Mouse (Mus musculus): Measurements from ENCODE around the gene Pld4. TPM values are rescaled to one million over a fixed set of nuclear protein-coding genes. Genes with fewer than 3 reads are reported as not detected.

Pld4 gene
- polyA plus RNA-seq, 1 experiment from 2014 or later: 7.0 TPM

DNA sequence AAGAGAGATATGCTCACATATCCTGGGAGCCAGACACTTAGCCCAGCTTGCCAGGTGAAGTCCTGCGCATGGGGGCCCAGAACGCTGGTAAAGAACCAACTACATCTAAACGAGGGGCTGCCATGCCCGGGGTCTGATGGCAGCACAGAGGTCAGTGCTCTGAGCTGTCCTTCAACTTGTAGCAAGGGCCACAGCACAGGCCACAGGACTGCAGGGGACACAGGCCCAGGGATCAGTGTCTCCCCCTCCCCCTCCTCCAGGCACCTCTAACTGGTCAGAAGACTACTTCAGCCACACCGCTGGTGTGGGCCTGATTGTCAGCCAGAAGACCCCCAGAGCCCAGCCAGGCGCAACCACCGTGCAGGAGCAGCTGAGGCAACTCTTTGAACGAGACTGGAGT, 7.7 kb downstream of the Pld4 start:
- H3K9ac ChIP-seq (ENCODE audit: low read length): no peak overlapping the region
- H3K4me3 ChIP-seq (ENCODE audit: low read depth, low read length): no peak overlapping the region
- H3K4me1 ChIP-seq (ENCODE audit: control insufficient read depth, insufficient read depth, low read length): no peaks in the 10 kb centered on the region
- H3K27me3 ChIP-seq (replicated peaks; ENCODE audit: control insufficient read depth, insufficient read depth, low read length): no peaks in the 10 kb centered on the region
- WGBS: 90% methylated on average over 8 of the region's 8 CpGs
- no peak overlapping the region for H3K4me2 ChIP-seq (ENCODE audit: low read length)
- H3K9me3 ChIP-seq (replicated peaks; ENCODE audit: control insufficient read depth, low read length): no peaks in the 10 kb centered on the region
- H3K27ac ChIP-seq (ENCODE audit: low read depth, low read length): no peak overlapping the region
- no peak for DNase-seq (ENCODE audit: low spot score)
- no peak for ATAC-seq
- H3K36me3 ChIP-seq (ENCODE audit: control insufficient read depth, insufficient read depth, low read length): no peaks in the 10 kb centered on the region

GRCm38 (mm10) chr12:112769031-112769430, 8.6 kb downstream of the Pld4 start:
- 83% methylated on average over 6 of the region's 6 CpGs for WGBS
- Histone ChIP-seq H3K27ac (ENCODE audit: low read depth, low read length) (no peak overlapping the region), H3K4me2 (ENCODE audit: low read length) (no peak overlapping the region), H3K9ac (ENCODE audit: low read length) (no peak overlapping the region), H3K4me3 (ENCODE audit: low read depth, low read length) (no peak overlapping the region), H3K36me3 (ENCODE audit: control insufficient read depth, insufficient read depth, low read length) (no peaks in the 10 kb centered on the region), H3K9me3 (replicated peaks; ENCODE audit: control insufficient read depth, low read length) (no peaks in the 10 kb centered on the region), H3K27me3 (replicated peaks; ENCODE audit: control insufficient read depth, insufficient read depth, low read length) (no peaks in the 10 kb centered on the region), H3K4me1 (ENCODE audit: control insufficient read depth, insufficient read depth, low read length) (no peaks in the 10 kb centered on the region)
- ATAC-seq: no peak
- DNase-seq (ENCODE audit: low spot score): no peak

- Histone ChIP-seq H3K4me2 (ENCODE audit: low read length) (no peak overlapping the region), H3K4me1 (ENCODE audit: control insufficient read depth, insufficient read depth, low read length) (no peaks in the 10 kb centered on the region), H3K9ac (ENCODE audit: low read length) (no peak overlapping the region), H3K36me3 (ENCODE audit: control insufficient read depth, insufficient read depth, low read length) (no peaks in the 10 kb centered on the region), H3K27me3 (replicated peaks; ENCODE audit: control insufficient read depth, insufficient read depth, low read length) (no peaks in the 10 kb centered on the region), H3K4me3 (ENCODE audit: low read depth, low read length) (no peak overlapping the region), H3K27ac (ENCODE audit: low read depth, low read length) (no peak overlapping the region), H3K9me3 (replicated peaks; ENCODE audit: control insufficient read depth, low read length) (no peaks in the 10 kb centered on the region)
- no peak for DNase-seq (ENCODE audit: low spot score)
- WGBS: 69% methylated on average over 2 of the region's 2 CpGs
- ATAC-seq: no peak
Measured at GRCm38 (mm10) chr12:112769751-112770150, 9.3 kb downstream of the Pld4 start.

DNA sequence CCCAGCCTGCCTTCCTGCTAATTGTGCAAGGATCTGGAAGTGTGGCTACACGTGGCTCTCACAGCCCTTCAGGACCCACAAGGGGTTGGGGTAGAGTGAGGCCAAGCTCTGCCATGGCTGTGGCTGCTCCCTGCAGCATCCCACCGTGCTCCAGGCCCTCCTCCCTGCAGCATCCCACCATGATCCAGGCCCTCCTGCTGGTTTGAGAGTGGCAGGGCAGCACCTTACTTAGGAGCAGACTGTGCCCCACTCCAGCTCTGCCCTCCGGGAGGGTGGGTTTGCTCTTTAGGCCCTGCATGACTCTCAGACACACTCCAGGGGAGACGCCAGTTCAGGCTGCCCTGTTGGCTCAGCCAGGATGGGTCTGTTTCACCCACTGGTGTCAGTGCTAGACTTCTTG, 9.9 kb downstream of the Pld4 start:
- H3K36me3 ChIP-seq (ENCODE audit: control insufficient read depth, insufficient read depth, low read length): no peaks in the 10 kb centered on the region
- no peak overlapping the region for H3K27ac ChIP-seq (ENCODE audit: low read depth, low read length)
- no peak for ATAC-seq
- no peak for DNase-seq (ENCODE audit: low spot score)
- WGBS: 75% methylated on average over 4 of the region's 4 CpGs
- H3K4me2 ChIP-seq (ENCODE audit: low read length): no peak overlapping the region
- no peaks in the 10 kb centered on the region for H3K27me3 ChIP-seq (replicated peaks; ENCODE audit: control insufficient read depth, insufficient read depth, low read length)
- H3K9me3 ChIP-seq (replicated peaks; ENCODE audit: control insufficient read depth, low read length): no peaks in the 10 kb centered on the region
- H3K9ac ChIP-seq (ENCODE audit: low read length): no peak overlapping the region
- no peaks in the 10 kb centered on the region for H3K4me1 ChIP-seq (ENCODE audit: control insufficient read depth, insufficient read depth, low read length)
- H3K4me3 ChIP-seq (ENCODE audit: low read depth, low read length): no peak overlapping the region

DNA sequence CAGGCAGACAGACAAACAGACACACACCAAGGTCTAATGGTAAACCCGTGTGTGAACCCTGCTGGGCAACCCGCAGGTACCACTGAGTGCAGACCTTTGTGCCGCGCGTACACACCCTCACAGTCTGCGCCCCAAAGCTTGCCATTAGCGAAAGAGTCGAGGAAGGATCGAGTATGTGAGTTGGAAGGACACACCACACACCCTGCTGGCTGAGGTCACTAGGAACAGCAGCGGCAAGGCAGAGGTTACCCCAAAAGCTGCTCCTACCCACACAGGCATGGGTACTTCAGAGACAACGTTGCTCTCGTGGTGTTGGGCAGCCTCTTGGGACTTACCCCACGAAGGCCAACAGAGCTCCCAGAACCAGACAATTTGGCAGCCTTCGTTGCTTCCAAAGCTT, 11.9 kb downstream of the Pld4 start:
- DNase-seq (ENCODE audit: low spot score): no peak

GRCm38 (mm10) chr12:112773366-112773765, 12.9 kb downstream of the Pld4 start:
- Histone ChIP-seq H3K4me2 (ENCODE audit: low read length) (no peak overlapping the region), H3K27ac (ENCODE audit: low read depth, low read length) (no peak overlapping the region), H3K9me3 (replicated peaks; ENCODE audit: control insufficient read depth, low read length) (no peaks in the 10 kb centered on the region), H3K27me3 (replicated peaks; ENCODE audit: control insufficient read depth, insufficient read depth, low read length) (no peaks in the 10 kb centered on the region), H3K4me3 (ENCODE audit: low read depth, low read length) (no peak overlapping the region), H3K4me1 (ENCODE audit: control insufficient read depth, insufficient read depth, low read length) (no peaks in the 10 kb centered on the region), H3K9ac (ENCODE audit: low read length) (no peak overlapping the region), H3K36me3 (ENCODE audit: control insufficient read depth, insufficient read depth, low read length) (no peaks in the 10 kb centered on the region)
- DNase-seq (ENCODE audit: low spot score) (no peak), ATAC-seq (no peak)
- WGBS: 44% methylated on average over 9 of the region's 9 CpGs

More for the DNA sequence above, 11.9 kb downstream of the Pld4 start:
- H3K4me2 ChIP-seq (ENCODE audit: low read length): no peak overlapping the region
- no peaks in the 10 kb centered on the region for H3K27me3 ChIP-seq (replicated peaks; ENCODE audit: control insufficient read depth, insufficient read depth, low read length)
- ATAC-seq: no peak
- no peaks in the 10 kb centered on the region for H3K9me3 ChIP-seq (replicated peaks; ENCODE audit: control insufficient read depth, low read length)
- WGBS: 92% methylated on average over 14 of the region's 14 CpGs
- no peak overlapping the region for H3K27ac ChIP-seq (ENCODE audit: low read depth, low read length)
- H3K4me3 ChIP-seq (ENCODE audit: low read depth, low read length): no peak overlapping the region
- no peaks in the 10 kb centered on the region for H3K36me3 ChIP-seq (ENCODE audit: control insufficient read depth, insufficient read depth, low read length)
- H3K9ac ChIP-seq (ENCODE audit: low read length): no peak overlapping the region
- H3K4me1 ChIP-seq (ENCODE audit: control insufficient read depth, insufficient read depth, low read length): no peaks in the 10 kb centered on the region

- Histone ChIP-seq H3K9ac (ENCODE audit: low read length) (no peak overlapping the region), H3K4me2 (ENCODE audit: low read length) (no peak overlapping the region), H3K9me3 (replicated peaks; ENCODE audit: control insufficient read depth, low read length) (no peaks in the 10 kb centered on the region), H3K27me3 (replicated peaks; ENCODE audit: control insufficient read depth, insufficient read depth, low read length) (no peaks in the 10 kb centered on the region), H3K4me1 (ENCODE audit: control insufficient read depth, insufficient read depth, low read length) (no peaks in the 10 kb centered on the region), H3K36me3 (ENCODE audit: control insufficient read depth, insufficient read depth, low read length) (no peaks in the 10 kb centered on the region), H3K27ac (ENCODE audit: low read depth, low read length) (no peak overlapping the region), H3K4me3 (ENCODE audit: low read depth, low read length) (no peak overlapping the region)
- no peak for DNase-seq (ENCODE audit: low spot score)
- ATAC-seq: no peak
- WGBS: 90% methylated on average over 6 of the region's 6 CpGs
Measured at GRCm38 (mm10) chr12:112774026-112774425, 13.6 kb downstream of the Pld4 start.

GRCm38 (mm10) chr12:112774481-112774880, 14.0 kb downstream of the Pld4 start:
- 96% methylated on average over 10 of the region's 10 CpGs for WGBS
- no peaks in the 10 kb centered on the region for H3K27me3 ChIP-seq (replicated peaks; ENCODE audit: control insufficient read depth, insufficient read depth, low read length)
- H3K4me3 ChIP-seq (ENCODE audit: low read depth, low read length): no peak overlapping the region
- no peak overlapping the region for H3K4me2 ChIP-seq (ENCODE audit: low read length)
- no peaks in the 10 kb centered on the region for H3K4me1 ChIP-seq (ENCODE audit: control insufficient read depth, insufficient read depth, low read length)
- no peaks in the 10 kb centered on the region for H3K9me3 ChIP-seq (replicated peaks; ENCODE audit: control insufficient read depth, low read length)
- DNase-seq (ENCODE audit: low spot score) (no peak), ATAC-seq (no peak)
- no peak overlapping the region for H3K27ac ChIP-seq (ENCODE audit: low read depth, low read length)
- no peak overlapping the region for H3K9ac ChIP-seq (ENCODE audit: low read length)
- H3K36me3 ChIP-seq (ENCODE audit: control insufficient read depth, insufficient read depth, low read length): no peaks in the 10 kb centered on the region

DNA sequence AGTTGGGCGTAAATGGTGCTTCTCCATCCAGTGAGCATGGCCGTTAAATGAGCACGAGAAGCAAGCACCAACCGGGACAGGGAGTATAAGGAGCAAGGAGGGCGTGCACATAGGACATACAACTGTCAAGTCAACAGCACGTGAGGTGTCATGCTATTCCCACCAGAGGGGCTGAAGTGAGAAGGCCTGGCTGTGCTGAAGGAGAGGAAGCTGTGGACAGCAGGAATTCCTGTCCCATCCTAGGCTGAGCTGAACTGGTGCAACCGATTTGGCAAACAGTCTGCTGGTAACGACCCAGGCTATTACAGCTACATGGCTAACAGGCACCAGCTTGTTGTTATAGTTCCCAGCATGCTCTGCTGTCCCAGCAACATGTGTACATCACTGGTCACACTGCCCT, 30.6 kb downstream of the Pld4 start:
- no peak for DNase-seq (ENCODE audit: low spot score)
- H3K4me3 ChIP-seq (ENCODE audit: low read depth, low read length): no peak overlapping the region
- WGBS: 78% methylated on average over 8 of the region's 8 CpGs
- peaks cover 3% of the 10 kb centered on the region; the same call in 1 of the 2 replicates for H3K4me1 ChIP-seq (ENCODE audit: control insufficient read depth, insufficient read depth, low read length)
- no peak overlapping the region for H3K4me2 ChIP-seq (ENCODE audit: low read length)
- no peaks in the 10 kb centered on the region for H3K36me3 ChIP-seq (ENCODE audit: control insufficient read depth, insufficient read depth, low read length)
- no peak overlapping the region for H3K9ac ChIP-seq (ENCODE audit: low read length)
- no peaks in the 10 kb centered on the region for H3K9me3 ChIP-seq (replicated peaks; ENCODE audit: control insufficient read depth, low read length)
- ATAC-seq: no peak
- no peak overlapping the region for H3K27ac ChIP-seq (ENCODE audit: low read depth, low read length)
- H3K27me3 ChIP-seq (replicated peaks; ENCODE audit: control insufficient read depth, insufficient read depth, low read length): no peaks in the 10 kb centered on the region
